Mouse (Mus musculus) large intestine, adult 2 months (tissue): ENCODE measurements around the gene Stac. TPM values are rescaled to one million over a fixed set of nuclear protein-coding genes. Genes with fewer than 3 reads are reported as not detected.
A peak's percentile ranks its signal among the peaks of the same experiment; 100 is the strongest.

Experiments
- DNase-seq: peaks from one replicate; pipeline ENCODE4 v3.0.0-alpha.2; 2012; ENCODE audit warnings: low read depth, low spot score
- WGBS: fragments of 180-500 bp; shearing (Covaris S2); methylation state at CpG from one replicate; pipeline ENCODE4 v1.1.7; 2018; 5-methylcytosine and 5-hydroxymethylcytosine counted together
- polyA plus RNA-seq: library from polyadenylated mRNA; depleted of rRNA; stranded (reverse); fragments of >200 nt; gene quantifications from 2 replicates; pipeline ENCODE4 v1.2.3, GENCODE M21; 2012; rRNA removed

The Stac gene
- 0.38 and 1.0 TPM in 2 replicates for polyA plus RNA-seq

DNA sequence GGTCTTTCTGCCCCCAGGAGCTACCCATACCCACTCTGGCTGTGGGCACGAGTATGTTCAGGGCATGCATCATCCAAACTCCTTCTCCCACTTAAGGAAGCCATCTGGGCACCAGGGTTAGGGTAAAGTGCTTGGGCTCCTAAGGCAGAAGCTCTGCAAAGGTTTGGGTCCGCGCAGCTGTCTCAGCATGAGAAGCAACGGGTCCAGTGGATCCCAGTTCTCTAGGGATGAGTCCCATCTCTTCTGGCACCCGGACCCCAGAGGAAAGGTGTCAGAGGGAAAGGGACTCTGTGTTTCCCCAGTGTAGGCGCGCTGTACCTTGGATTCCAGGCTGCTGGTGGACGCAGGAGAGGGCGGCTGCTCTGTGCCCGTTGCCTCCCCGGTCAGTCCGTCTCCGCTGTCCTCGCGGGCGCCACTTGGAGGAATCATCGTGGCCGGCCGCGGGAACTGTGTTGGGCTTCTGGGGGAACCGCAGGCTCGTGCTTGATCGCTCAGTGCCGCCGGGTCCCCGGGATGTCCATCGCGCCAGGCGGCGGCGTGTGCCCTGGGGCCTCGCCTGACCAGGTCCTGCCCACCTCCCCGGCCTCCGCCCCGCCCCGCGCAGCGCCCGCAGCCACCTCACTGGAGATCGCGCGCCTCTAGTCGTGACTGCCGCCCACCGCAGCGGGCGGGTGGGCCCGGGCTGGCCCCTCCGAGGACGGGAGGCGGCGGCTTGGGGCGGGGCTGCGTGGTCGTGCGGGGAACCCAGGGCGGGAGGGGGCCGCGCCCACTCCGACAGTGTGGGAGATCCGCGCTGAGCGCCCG lies at the start of gene Stac:
Gene Stac, minus strand, starts transcription at position 669 of the 804 bp plus-strand sequence.
- 4% methylated on average over 55 of the region's 64 CpGs for WGBS

DNA sequence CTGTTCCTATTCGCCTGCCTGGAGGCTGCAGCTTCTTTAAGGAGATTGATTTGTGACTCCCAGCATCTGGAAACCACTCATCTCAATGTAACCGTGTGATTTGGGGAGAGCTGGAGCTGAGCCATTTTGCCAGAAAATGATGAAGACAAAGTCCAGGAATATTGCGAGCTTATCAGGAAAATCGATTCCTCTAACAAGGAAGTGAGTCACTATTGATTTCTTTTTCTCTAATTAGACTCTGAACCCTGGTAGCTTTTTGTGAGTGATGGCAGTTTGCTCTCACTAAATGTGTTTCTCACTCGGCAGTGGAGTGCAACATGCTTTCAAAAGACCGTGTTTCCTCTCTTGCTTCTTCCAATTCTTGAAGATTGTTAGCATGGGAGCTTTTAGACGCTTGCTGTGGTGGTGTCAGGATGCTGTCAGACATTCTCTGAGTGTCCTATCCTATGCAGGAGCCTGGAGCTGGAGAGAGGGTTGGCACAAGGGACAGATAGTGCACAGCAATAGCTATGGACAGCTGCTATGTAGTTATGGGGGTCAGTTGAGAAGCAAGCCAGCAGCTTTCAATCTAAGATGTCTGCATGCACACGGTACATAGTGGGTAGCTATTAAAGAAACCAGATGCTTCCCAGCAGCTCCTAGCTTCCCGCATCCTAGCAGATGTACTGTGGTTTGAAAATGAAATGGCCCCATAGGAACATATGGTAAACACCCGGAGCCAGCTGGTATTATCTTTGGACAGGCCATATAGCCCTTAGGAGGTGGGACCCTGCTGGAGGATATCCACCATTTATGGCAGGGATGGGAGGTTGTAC lies 49.5 kb upstream of the Stac start:
- WGBS = 28% methylated on average over 10 of the region's 10 CpGs
- DNase-seq = no peak

More for the DNA sequence above, at the start of gene Stac:
- DNase-seq = no peak

DNA sequence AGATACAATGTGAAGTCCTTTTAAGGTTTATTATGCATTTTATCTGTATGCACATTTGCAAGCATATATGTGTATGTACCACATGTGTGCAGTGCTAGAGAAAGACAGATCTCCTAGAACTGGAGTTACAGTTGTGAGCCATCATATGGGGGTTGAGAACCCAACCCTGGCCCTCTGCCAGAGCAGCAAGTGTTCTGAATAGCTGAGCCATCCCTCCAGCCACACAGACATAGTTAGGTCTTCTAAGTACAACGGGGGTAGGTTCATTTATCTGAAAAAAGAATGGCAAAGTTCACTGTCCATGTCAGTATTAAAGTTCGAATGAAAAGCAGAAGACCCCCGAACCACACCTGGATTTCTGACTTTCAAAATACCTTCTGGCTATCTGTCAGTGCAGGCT lies 48.9 kb upstream of the Stac start:
- DNase-seq = no peak
- WGBS = 49% methylated on average over 3 of the region's 3 CpGs

DNA sequence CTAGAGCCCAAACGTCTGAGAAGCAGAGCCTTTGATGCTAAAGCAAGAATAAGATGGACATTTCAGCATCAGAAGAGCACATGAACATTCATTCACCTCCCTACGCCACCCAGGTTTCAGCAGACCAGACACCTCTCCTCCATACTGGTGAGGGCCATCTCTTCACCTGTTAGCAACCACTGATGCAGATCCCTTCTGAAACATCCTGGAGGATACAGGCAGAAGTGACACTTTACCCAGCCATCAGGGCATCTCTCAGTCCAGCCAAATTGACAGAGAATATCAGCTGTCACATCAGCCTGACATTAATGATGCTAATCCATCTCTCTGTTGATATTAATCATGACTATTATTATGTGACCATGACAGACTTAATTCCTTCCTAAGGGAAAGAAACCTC lies 47.6 kb upstream of the Stac start:
- DNase-seq = no peak
- 85% methylated on average over 2 of the region's 2 CpGs for WGBS

DNA sequence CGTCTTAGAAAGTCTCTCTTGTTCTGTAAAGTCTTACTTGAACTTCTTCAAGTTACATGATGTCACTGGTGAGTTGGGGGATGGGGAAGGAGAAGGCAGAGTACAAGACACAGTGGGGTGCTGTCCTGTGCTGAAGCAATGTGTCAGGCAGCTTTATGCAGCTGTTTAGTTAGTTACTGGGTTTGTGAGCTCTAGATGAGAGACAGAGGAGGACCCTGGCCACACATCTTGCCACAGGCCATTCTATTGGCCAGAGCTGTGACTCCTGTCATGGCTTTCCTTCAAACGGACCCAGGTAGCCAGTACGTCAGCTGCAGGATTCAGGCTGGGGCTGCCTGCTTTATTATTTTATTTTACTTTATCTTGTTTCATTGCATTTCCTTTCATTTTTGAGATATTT lies 45.8 kb upstream of the Stac start:
- no peak for DNase-seq
- 79% methylated on average over 3 of the region's 3 CpGs for whole genome bisulfite sequencing

DNA sequence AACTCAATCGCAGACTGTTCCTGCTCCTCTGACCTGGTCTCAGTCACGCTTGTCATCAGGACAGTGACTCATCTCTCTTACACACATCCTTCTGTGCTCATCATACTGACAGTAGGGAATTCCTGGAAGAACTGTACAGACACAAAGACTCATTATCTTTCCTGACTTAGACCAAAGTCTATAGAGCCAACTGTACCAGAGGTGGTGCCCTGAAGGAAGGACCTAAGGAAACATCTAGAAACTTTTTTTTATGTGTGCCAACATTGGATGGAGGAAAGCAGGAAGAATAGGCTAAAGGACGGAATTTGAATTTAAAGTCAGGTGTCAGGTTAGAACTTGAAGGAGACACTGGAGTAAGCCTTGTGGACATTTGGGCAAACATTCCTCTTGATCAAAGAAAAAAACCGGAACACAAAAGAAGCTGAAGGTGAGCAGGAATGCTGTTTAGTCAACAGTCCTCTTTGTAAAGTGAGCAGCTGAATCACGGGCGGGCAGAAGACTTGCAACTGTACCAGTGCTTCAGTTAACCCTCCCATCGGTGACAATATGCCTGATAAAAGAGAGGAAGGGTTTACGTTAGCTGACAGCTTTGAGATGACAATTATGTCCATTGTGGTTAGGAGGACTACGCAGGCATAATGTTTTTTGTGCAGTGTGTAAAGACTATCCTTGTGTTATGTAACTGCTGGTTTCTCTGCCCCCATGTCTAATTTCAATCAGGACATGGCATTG lies 42.0 kb upstream of the Stac start:
- DNase-seq = no peak
- WGBS = 69% methylated on average over 9 of the region's 9 CpGs

DNA sequence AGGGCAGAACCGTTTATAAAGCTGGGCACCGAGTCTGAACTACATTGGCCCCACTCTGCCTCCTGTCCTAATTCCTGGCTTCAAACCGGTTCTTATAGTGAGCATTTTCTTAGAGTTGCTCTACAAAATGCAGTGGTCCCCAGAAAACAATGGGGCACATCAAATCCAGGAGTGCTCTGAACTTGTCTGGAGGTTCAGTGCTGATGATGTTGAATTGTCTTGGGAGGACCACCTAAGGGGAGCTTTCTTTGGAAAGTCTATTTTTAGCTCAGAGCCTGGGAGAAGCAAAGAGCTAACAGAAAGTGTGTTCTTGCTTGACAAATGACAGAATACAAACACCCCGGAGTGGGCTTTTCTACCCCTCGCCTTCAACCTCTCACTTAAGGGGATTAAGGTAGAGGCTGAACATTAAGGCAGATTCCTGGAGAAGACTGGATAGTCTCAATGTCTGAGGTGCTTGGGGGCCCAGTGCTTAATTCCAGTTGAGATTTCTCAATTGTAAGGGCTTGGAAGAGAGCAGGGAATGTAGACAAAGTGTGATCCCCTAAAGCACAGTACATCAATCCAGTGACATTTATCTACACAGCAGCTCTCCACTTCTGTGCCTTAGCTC lies 34.9 kb upstream of the Stac start:
- DNase-seq = no peak
- 54% methylated on average over 5 of the region's 5 CpGs for WGBS

DNA sequence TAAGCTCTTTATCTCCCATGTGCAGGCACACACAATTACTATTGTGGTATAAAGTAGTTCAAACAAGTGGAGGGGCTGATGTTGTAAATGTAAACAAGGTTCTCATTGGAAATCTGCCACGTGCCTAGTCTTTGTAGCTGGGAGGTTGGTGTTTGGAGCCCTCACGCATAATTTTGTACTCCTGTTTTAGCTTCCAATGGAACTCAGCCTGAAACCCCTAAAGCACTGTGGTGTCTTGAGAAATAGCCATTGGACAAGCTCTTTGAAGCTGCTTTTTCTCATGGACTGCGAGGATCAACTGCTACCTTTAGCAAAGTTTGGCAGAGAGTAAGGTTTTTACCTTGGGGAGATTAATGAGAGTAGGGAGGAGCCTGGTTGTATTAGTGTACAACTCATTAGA lies 24.3 kb upstream of the Stac start:
- DNase-seq = no peak
- WGBS = 53% methylated on average over 3 of the region's 3 CpGs

DNA sequence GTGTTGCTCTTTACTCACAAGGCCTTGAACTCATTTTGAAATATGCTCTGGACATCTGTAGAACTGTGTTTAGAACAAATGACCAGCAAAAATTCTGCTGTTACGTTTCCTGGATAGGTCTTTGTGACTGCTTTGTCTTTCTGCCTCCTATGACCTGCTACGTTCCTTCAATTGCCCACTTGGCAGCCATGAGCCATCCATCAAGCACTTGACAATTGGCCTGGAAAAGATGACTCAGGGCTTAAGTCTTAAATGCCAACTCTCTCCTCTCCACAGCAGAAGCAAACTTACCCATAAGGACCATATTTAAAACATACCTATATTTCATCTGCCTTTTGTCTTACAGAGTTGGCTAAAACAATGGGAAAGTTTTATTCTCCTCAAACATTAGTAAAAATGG lies 10.0 kb upstream of the Stac start:
- DNase-seq = no peak
- 66% methylated on average over 2 of the region's 2 CpGs for WGBS

DNA sequence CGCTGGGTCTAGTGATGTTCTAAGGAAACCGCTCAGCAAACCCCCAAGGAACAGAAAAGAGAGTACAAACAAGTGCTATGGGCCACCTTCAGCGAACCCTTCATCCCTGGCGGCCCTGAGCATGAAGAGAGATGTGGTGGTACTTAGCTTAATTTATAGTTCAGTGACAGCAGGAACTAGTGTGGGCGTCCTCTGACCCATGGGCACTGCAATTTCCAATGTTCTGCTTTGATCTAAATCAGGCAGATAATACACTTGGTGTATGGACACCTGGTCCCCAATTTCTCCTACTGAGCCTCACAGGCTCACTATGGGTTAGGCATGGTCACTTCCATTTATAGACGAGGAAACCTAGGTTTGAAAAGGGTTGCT lies 322 bp upstream of the Stac start:
- 14% methylated on average over 6 of the region's 6 CpGs for WGBS
- DNase-seq = no peak

DNA sequence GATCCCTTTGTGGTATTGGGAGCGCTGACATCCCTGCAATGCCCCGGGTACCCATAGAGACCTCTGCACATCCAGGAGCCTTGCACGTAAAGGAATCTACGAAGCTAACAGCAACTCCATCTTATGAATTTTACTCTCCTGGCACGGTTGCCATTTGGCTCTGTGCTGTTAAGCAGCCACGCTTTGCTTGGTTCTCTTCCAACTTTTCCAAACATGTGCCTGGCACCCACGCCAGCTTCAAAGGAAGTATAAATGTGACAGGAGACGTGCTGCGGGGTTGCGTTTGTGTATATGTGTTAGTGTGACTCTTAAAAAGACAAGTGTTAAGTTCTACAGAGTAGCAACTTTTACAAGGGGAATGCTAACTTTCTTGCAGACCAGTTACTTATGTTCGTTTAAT lies 1.0 kb downstream of the Stac start:
- no peak for DNase-seq

DNA sequence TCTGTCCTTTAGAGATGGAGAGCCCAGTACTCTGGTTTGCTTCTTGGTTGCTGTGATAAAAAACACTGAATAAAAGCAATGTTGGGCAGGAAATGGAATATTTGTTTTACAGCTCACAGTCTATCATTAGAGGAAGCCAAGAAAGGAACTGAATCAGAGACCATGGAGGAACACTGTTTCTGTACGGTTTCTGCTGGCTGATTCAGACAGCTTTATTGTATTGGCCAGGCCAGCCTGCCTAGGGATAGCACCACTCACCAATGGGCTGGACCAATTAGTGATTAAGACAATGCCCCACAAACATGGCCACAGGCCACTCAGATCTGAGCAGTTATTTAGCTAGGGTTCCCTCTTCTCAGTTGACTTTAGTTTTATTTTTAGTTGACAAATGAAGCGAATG lies 6.0 kb downstream of the Stac start:
- no peak for DNase-seq
- WGBS = 72% methylated on average over 2 of the region's 2 CpGs

More for the DNA sequence above, 1.0 kb downstream of the Stac start:
- WGBS = 56% methylated on average over 11 of the region's 11 CpGs

DNA sequence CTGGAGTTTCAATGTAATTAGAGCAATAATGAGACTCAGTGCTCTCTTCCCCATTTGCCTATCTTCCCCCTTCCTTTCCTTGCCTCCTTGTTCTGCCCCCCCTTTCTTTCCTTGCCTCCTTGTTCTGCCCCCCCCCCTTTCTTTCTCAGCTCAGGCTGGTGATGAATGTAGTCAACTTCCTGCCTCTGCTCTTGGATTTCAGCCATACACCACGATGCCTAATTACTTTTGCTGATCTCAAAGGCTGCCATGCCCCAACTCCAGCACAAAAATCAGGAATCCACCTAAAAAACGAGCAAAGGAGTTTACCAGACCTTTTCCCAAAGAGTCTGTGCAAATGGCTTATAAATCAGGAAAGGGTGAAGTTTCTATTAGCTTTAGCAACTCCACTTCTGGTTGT lies 10.6 kb downstream of the Stac start:
- WGBS = 11% methylated on average over 2 of the region's 2 CpGs
- DNase-seq = no peak

DNA sequence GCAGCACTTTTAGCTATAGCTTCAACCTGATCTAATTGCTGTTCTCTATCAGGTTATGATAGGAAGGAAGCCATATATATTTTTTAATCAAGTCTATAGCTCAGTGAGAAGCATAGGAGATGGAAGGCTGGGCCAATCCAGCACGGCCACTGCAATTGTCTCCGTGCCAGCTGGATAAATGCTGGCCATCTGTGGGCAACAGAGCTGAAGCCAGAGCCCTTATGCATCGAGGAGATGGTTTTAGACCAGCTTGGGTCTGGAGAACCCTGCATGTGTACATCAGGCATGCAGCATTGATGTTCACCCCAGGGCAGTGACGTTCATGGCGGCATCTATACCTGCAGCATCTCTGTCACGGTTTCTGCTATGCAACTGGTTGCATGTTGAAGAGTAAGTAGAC lies 20.3 kb downstream of the Stac start:
- 83% methylated on average over 6 of the region's 6 CpGs for WGBS
- no peak for DNase-seq

DNA sequence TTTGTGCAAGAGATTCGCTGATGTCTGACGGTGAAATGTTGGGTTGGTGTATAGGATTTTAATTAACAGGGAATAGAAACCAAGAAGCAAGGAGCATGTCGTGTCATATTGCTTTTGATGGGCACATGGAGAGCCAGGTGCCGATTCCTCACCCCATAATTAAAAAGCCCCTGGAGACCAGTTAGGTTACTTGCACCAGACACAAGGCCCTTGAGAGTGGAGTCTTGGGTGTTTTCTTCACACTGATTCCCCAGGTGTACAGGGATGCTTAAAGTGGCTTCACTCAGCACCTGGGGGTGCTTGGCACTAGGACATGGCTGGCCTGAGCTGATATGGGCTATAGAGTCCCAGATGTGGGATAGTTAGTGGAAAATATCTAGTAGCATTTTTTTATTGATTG lies 35.1 kb downstream of the Stac start:
- 91% methylated on average over 4 of the region's 4 CpGs for WGBS

DNA sequence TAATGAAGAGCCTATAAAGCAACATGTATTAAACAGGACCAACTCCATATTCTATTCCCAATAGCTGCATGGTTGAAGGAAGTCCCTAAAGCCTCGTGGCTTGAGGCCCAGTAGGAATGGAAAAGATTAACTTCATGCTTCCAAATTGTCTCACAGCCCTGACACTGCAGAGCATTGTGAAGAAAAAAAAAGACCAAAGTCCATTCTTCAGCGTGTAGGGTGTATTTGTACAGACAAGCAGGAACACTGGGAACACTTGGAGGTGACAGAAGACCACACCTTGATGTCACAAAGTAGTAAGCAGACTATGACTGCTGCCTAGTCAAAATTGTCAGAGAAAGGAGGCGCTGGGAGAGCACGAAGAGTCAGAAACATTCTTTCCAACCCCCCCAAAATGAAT lies 45.9 kb downstream of the Stac start:
- DNase-seq = peak; percentile 25
- 28% methylated on average over 4 of the region's 4 CpGs for WGBS

More for the DNA sequence above, 35.1 kb downstream of the Stac start:
- DNase-seq = no peak

DNA sequence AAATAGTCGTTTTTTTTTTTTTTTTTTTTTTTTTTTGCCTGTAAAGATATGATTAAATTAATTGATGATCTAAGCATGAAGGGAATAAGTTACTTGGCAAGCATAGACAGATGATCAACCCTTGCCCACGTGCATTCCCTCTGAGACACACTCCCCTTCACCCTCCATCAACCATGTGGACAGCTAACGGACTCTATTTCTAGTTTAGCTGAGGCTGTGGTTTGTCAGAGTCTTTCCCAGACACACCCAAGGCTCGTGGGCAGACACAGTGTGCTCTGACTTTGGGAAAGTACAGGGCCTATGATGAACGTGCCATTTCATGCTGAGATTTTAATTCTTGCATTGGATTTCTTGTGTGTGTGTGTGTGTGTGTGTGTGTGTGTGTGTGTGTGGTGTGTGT lies 46.8 kb downstream of the Stac start:
- WGBS = 54% methylated on average over 5 of the region's 5 CpGs

DNA sequence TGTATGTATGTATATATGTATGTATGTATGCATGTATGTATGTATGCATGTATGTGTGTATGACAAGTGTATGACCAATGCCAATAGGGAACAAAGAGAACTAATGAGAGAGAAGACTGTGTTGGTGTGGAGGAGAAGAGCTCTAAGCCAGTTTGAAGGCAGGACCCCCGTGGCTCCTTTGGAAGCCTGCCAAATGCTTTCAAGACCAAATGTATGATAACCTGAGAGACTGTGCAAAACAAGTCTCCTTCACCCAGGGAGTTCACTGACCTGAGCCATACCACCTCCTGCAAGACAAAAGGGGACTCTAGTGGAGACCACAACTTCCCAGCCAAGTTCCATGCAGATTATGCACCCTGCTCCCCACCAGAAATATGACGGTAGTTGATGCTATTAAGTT lies 52.5 kb downstream of the Stac start:
- WGBS = 68% methylated on average over 2 of the region's 2 CpGs
- no peak for DNase-seq

More for the DNA sequence above, 46.8 kb downstream of the Stac start:
- DNase-seq = no peak

DNA sequence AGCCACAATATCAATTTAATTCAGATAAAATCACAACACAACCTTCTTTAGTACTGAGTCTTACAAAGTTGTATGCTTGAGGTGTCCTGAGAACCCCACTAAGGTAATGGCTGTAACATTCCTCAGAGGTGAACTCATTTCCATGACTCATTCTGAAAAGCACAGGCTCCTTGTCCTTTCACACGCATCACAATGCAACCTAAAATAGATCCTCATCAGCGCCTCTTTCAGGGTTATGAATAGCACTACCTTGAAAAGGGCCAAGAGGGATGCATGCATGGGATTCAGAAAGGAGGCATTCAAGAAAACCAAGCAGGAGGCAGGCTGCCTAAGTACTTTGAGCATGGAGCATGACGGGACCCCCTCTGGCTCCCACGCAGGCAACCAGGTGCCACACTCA lies 57.3 kb downstream of the Stac start:
- WGBS = 76% methylated on average over 4 of the region's 4 CpGs
- DNase-seq = no peak

DNA sequence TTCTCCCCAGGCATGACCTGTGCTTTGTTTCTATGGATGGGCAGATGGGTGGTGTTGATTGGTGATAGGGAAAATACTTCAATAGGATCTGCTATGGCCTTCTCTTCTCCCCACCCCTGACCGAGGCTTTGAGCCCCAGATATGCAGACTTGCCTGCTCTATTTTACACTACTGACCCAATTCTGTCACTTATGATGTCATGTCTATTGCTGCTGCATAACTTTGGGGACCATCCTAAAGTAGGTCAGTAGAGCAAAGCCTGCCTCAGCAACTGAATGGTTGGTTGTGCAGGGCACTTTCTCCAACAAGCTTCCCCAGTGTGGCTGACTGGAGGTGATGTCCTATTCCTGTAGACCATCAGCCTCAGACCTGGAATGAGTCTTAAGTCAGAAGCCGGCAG lies 69.0 kb downstream of the Stac start:
- 76% methylated on average over 2 of the region's 2 CpGs for WGBS
- no peak for DNase-seq
